Comparison of ENCODE assay signal across 13 mouse cellular contexts in genomic region chr8:46022203-46022602, GRCm38 (mm10). TPM values are rescaled to one million over a fixed set of nuclear protein-coding genes. Genes with fewer than 3 reads are reported as not detected.
"Had no signal": no experiment of that assay in that cellular context is flagged by ENCODE, and none has a peak within 500 bp of the region (broad histone marks: within the 10 kb centered on the region; RNA-seq: fewer than 3 reads in every experiment).

No protein-coding gene starts in this region.

- H3K36me3 ChIP-seq: limb, embryonic 10.5 days; liver, embryonic 15.5 days; midbrain, embryonic 15.5 days; neural tube, embryonic 12.5 days had no signal

- ATAC-seq: lung, postnatal 0 days; midbrain, embryonic 15.5 days had no signal

- H3K27ac ChIP-seq: left cerebral cortex, adult 2 months; limb, embryonic 10.5 days; liver, embryonic 15.5 days; macrophage; midbrain, embryonic 15.5 days; neural tube, embryonic 12.5 days had no signal

- H3K4me3 ChIP-seq: left cerebral cortex, adult 2 months; limb, embryonic 10.5 days; liver, embryonic 15.5 days; megakaryocyte, embryonic 14.5 days; midbrain, embryonic 15.5 days; neural tube, embryonic 12.5 days had no signal

- DNase-seq: lung, adult 2 months; thymus, adult 18-20 months; thymus, postnatal 14 days had no signal

- H3K9ac ChIP-seq: liver, embryonic 15.5 days; midbrain, embryonic 15.5 days; neural tube, embryonic 12.5 days had no signal

- H3K9me3 ChIP-seq: limb, embryonic 10.5 days; liver, embryonic 15.5 days; megakaryocyte, embryonic 14.5 days; midbrain, embryonic 15.5 days; neural tube, embryonic 12.5 days had no signal

- H3K4me1 ChIP-seq: limb, embryonic 10.5 days; liver, embryonic 15.5 days; megakaryocyte, embryonic 14.5 days; midbrain, embryonic 15.5 days; neural tube, embryonic 12.5 days had no signal

- H3K4me2 ChIP-seq: liver, embryonic 11.5 days; liver, embryonic 15.5 days; midbrain, embryonic 11.5 days; midbrain, embryonic 15.5 days; neural tube, embryonic 12.5 days had no signal

- H3K27me3 ChIP-seq: liver, embryonic 15.5 days; megakaryocyte, embryonic 14.5 days; midbrain, embryonic 15.5 days; neural tube, embryonic 12.5 days had no signal

RNA-seq across cellular contexts. Expression of gene Lrp2bp, which starts 23.1 kb away (rescaled TPM):
- polyA plus RNA-seq: macrophage had no signal
